Mouse (Mus musculus) v-Abl transformed pro-B cells (cell line): ENCODE results near the gene Kdm5a.

Experiments
- in situ Hi-C, 2 experiments: fragments of 400-800 bp; cut with MboI; formaldehyde crosslinking; loops; one replicate each; pipeline ENCODE4 v1.15.1; 2025; ENCODE audit not compliant: unreplicated experiment in 2 of 2

The Kdm5a gene

DNA sequence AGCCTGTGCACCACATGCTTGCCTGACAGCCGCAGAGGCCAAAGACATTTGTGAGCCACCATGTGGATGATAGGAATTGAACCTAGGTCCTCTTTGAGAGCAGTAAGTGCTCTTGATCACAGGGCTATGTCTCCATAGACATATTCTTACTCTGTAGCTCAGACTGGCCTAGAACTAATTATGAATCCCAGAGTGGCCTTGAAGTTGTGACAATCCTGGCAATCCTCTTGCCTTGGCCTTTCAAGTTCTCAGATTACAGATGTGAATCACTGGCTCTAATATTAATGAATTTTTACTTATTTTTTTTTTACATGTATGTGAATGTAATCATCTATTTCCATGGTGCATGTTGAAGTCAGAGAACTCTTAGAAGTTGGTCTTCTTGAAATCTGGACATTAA is 40.0 kb downstream of the Kdm5a start:
- in situ Hi-C loops = loop anchor here in 1 of 2 experiments (10.0 kb wide), 1 partner anchor 351 kb away; no protein-coding TSS in a partner anchor

DNA sequence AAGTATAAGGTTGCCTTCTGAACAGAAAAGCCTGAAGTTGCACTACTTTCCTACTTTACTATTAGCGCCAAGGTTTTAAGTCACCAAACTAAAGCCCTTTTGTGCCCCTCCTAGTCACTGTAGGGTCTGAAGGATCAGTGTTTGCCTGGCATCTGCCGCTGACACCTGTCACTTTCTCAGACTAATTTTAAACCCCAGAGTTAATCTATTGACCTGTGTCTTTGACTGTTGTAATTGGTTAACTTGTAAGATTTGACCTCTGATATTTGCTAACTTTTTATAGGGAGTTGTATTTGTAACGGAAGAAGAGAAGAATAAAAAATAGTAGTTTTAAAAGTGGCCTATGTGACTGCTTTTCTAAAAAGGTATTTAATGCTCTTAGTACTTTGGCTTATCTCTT is 74.2 kb downstream of the Kdm5a start:
- in situ Hi-C loops = loop anchor here (5.0 kb wide), 2 partner anchors 41 to 44 kb away; no protein-coding TSS in a partner anchor

- in situ Hi-C loops = no loop called here
Measured at GRCm38 (mm10) chr6:120442171-120442749, 78.3 kb downstream of the Kdm5a start.

DNA sequence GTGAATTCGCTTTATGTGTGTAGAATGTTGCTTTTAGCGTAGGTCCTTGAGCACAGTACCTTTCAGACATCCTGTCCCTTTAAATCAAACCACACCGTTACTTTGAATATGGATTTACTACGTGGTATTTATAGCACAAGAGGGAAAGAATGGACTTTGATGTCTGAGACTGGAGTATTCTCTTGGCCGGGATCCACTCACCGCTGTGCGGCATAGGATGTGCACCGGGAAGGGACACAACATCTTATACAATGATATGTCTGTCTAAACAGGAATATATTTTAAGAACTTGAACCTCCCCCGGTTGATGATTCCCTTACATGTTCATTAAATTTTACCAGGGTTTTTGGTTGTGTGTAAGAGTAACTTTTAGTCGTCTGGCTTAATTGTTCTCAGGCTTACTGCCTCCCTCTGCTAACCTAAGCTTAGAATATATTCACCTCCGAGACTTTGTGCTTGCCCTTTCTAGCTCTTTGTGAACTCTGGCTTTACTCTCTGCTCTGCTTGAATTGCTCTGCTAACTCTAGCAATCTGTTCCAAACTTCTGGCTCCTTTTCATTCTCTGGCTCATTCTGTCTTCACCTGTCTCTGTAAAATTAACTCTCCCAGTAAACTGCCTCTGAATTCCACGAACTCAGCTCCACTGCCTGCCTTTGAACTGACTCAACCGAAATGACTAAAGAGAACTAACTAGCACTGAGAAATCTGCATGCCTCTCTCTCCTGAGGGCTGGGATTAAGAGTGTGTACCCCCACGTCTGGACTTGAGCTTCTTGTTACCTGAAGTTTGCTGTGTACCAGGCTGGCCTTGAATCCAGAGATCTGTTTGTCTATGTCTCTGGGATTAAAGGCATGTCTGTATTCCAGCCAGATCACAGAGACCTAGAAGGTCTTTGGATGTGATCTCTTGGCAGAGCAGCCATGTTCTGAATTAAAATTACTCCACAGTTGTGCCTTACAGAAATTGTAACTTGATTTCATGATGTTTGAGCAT is 79.7 kb downstream of the Kdm5a start:
- in situ Hi-C loops = no loop called here

- in situ Hi-C loops = loop anchor here in 1 of 2 experiments (25.0 kb wide), 2 partner anchors 963 to 1063 kb away; partner anchors contain the start of gene Fbxl14
Measured at GRCm38 (mm10) chr6:120450208-120450607, 86.3 kb downstream of the Kdm5a start.

DNA sequence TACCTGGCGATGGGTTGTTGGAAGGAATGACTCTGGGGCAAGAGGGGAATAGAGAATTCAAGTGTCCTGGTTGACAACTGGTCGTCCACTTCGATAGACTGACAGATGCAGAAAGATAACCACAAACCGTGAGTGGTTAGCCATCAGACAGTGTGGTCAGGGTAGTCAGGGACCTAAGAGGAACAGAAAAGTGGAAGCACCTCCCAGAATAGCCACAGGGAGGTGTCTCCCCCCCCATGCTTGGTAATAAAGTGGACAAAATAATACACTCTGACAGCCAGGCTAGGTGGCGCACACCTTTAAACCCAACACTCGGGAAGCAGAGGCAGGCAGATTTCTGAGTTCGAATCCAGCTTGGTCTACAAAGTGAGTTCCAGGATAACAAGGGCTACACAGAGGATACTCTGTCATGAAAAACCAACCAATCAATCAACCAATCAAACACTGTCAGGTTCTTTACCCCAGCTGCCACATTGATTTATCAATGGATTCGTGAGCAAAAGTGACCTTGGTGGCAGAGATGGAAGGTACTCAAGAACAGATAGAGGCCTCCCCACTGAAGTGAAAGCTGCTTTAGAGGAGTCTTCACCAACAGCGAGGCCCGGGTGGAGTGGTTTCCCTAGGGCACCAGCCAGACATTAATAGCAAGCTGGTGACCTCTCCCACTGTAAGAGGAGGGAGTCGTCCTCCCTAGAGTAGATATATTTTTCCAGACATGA is 88.6 kb downstream of the Kdm5a start:
- in situ Hi-C loops = loop anchor here in 1 of 2 experiments (25.0 kb wide), 2 partner anchors 965 to 1065 kb away; partner anchors contain the start of gene Fbxl14

- in situ Hi-C loops = loop anchor here in 1 of 2 experiments (25.0 kb wide), 2 partner anchors 966 to 1066 kb away; partner anchors contain the start of gene Fbxl14
Measured at GRCm38 (mm10) chr6:120453103-120453445, 89.2 kb downstream of the Kdm5a start.

DNA sequence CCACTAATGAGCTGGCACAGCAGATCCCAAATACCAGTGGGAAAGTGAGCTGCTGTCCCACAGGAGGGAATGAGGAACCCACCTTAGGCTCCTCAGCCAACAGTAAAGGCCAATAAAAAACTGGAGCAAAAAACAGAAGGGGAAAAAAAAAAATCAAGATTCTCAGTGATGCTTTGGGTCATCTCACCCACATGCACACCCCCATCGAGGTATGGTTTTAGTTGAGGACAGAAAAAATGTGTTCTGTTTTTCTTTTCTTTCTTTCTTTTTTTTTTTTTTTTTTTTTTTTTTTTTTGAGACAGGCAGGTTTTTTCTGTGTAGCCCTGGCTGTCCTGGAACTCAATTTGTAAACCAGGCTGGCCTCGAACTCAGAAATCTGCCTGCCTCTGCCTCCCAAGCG is 89.6 kb downstream of the Kdm5a start:
- in situ Hi-C loops = loop anchor here in 1 of 2 experiments (25.0 kb wide), 2 partner anchors 966 to 1066 kb away; partner anchors contain the start of gene Fbxl14

GRCm38 (mm10) chr6:120454627-120455077 is 90.7 kb downstream of the Kdm5a start:
- in situ Hi-C loops = loop anchor here in 1 of 2 experiments (25.0 kb wide), 2 partner anchors 967 to 1067 kb away; partner anchors contain the start of gene Fbxl14

DNA sequence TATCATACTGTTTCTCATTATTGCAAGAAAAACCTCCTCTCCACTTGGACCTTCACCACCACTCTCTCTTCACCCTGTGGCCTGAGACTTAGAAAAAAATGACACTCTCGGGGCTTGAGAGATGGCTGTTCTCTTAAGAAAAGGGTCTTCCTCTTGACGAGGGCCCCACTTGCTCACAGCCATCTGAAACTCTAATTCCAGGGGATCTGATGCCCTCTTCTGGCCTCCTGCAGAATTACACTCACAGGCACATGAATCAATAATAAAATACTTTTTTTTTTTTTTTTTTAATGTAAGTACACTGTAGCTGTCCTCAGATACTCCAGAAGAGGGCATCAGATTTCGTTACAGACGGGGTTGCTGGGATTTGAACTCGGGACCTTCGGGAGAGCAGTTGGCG is 93.2 kb downstream of the Kdm5a start:
- in situ Hi-C loops = loop anchor here in 1 of 2 experiments (25.0 kb wide), 2 partner anchors 970 to 1070 kb away; partner anchors contain the start of gene Fbxl14

DNA sequence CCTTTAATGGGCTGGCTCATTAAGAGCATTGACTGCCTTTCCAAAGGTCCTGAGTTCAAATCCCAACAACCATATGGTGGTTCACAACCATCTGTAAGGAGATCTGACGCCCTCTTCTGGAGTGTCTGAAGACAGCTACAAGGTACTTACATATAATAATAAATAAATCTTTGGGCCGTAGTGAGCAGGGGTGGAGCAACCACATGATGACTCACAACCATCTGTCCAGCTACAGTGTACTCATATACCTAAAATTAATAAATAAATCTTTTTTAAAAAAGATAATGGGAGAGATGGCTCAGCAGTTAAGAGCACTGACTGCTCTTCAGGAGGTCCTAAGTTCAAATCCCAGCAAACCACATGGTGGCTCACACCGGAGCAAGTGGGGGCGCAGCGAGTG is 93.8 kb downstream of the Kdm5a start:
- in situ Hi-C loops = loop anchor here in 1 of 2 experiments (25.0 kb wide), 2 partner anchors 970 to 1070 kb away; partner anchors contain the start of gene Fbxl14

DNA sequence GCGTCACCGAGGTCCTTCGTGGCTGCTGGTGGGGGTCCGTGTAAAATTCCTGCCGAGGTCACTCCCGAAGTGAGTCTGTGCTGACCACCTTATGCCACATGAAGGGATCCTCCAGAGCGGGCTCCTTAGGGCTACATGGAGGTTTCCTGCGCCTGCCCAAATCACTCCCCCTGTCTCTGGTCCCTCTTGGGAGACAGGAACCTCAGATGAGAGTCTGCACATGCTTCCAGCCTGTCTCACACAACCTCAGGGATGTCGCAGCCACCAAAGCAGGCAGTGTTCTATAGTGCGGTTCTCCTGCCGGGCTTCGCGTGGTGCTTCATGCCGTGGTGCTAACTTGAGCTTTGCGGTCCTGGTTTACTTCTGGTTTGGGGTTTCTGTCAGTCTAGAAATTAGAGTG is 97.3 kb downstream of the Kdm5a start:
- in situ Hi-C loops = loop anchor here in 1 of 2 experiments (10.0 to 25.0 kb wide), 3 partner anchors 184 to 1074 kb away; partner anchors contain the start of gene Fbxl14

DNA sequence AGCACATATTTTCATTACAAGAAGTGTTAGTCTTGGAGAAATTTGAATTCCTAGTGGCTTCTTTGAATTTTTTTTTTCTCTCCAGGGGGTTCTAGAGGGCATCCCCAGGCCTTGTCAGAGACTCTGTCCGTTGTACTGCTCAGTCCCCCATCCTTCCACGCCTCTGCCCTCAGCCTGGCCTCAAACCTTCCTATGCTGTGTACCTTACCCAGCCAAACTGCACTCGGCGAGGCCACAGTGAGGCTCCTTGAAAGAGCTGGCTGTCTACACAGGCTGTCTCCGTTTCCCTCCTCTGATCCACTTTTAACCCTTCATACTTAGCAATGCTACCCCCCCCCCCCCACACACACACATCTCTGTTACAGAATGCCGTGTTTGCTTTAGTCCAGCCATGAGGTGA is 98.3 kb downstream of the Kdm5a start:
- in situ Hi-C loops = loop anchor here in 1 of 2 experiments (10.0 to 25.0 kb wide), 3 partner anchors 183 to 1075 kb away; partner anchors contain the start of gene Fbxl14

DNA sequence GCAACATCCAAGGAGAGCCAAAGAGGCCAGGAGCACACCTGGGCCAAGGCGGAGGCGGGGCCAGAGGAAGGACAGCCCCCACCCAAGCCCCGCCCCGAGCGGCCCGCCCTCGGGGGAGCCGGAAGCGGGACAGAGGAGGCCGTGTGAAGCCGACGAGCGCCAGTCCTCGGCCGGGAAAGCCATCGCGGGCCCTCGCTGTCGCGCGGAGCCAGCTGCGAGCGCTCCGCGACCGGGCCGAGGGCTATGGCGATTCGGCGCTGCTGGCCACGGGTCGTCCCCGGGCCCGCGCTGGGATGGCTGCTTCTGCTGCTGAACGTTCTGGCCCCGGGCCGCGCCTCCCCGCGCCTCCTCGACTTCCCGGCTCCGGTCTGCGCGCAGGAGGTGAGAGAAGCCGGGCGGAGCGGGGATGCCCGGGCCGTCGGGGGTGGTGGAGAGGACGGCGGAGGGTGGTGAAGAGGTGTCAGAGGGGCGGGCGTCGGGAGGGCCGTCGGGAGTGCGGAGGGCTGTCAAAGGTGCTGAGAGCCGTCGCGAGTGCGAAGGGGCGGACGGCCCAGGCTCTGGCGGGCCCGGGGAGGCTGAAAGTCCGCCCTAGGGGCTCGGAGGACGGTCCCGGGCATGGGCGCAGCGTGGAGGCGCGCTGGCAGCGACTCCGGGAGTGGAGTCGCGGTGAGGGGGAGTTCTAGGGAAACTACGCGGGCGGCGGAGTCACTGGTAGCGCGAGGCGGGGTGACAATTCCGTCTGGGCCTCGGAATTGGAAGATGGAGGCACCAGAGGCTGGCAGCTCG is 99.4 kb downstream of the Kdm5a start, which contains the start of gene Il17ra:
Gene Il17ra (plus strand): TSS at position 162 of the 786 bp plus-strand sequence.
- in situ Hi-C loops = loop anchor here in 1 of 2 experiments (10.0 to 25.0 kb wide), 3 partner anchors 182 to 1076 kb away; partner anchors contain the start of gene Fbxl14

GRCm38 (mm10) chr6:120463884-120464283 is 100.0 kb downstream of the Kdm5a start:
- in situ Hi-C loops = loop anchor here in 1 of 2 experiments (10.0 to 25.0 kb wide), 3 partner anchors 181 to 1077 kb away; partner anchors contain the start of gene Fbxl14

DNA sequence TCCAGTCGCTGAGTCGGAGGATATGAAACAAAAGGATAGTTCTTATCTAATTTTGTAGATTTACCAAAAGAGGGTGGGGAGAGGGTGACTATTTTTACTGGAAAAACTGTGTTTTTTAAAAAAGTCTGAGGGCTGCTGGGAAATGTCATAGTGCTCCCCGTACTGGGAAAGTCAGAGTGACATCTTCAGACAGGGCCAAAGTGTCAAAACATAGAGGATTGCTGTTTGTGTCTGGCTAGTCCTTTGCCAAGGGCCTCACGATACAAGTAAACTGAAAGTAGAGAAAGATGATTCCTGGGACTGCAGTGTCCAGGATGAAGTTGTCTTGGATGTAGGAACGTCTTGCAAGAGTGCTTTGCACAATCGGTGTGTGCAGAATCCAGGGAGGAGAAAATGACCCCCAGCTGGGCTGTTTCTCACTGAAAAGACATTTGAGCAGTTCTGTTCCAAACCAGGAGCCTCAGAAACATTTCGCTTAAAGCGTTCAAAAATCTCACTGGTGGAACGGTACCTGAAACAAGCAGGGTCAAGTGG is 100.5 kb downstream of the Kdm5a start:
- in situ Hi-C loops = loop anchor here in 1 of 2 experiments (10.0 to 25.0 kb wide), 3 partner anchors 180 to 1077 kb away; partner anchors contain the start of gene Fbxl14

GRCm38 (mm10) chr6:120465393-120465792 is 101.5 kb downstream of the Kdm5a start:
- in situ Hi-C loops = loop anchor here in 1 of 2 experiments (10.0 to 25.0 kb wide), 3 partner anchors 179 to 1078 kb away; partner anchors contain the start of gene Fbxl14

GRCm38 (mm10) chr6:120466609-120467329 is 102.8 kb downstream of the Kdm5a start:
- in situ Hi-C loops = loop anchor here in 1 of 2 experiments (10.0 to 25.0 kb wide), 3 partner anchors 178 to 1079 kb away; partner anchors contain the start of gene Fbxl14
